Mouse (Mus musculus) ZHBTc4 (cell line): Measurements from ENCODE around the gene Rbms1.

Experiments
- DNase-seq: peaks from one replicate; pipeline ENCODE4 v3.0.0-alpha.2; 2011; ENCODE audit warnings: low read depth, low spot score

Rbms1 gene

DNA sequence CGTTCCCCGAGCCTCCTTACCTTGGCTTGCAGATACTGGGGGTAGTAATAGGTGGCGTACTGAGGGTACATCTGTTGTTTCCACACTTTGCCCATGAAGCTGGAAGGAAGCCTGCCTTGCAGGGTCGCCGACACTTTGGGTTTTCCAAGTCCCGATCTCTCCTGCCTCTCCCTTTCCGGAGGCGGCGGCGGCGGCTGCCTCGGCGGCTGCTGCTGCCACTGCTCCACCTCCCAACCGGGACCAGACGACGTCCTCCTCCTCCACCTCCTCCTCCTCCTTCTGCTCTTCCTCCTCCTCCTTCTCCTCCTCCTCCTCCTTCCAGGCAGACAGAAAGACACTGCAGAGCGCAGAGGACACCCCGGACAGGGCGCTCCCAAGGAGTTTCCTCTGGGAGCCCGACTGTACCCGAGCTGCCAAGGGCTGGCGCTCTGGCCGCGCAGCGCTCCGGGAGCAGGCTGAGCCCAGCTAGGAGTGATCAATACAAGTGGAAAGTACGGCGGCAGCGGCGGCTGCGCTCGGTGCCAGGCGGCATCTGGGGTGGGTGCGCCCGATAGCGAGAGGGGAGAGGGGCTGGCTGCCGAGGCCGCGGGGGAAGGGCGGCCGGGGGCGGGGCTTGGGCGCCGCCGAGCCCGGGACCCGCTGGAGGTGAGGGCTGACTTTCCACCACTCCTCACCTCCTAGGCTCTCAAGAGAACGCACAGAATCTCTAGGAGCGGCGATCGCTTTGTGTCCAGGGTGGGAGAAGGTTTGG is at the start of gene Rbms1:
Gene Rbms1 (minus strand): TSS at position 522 of the 751 bp plus-strand sequence.
- peak; percentile 86 for DNase-seq

DNA sequence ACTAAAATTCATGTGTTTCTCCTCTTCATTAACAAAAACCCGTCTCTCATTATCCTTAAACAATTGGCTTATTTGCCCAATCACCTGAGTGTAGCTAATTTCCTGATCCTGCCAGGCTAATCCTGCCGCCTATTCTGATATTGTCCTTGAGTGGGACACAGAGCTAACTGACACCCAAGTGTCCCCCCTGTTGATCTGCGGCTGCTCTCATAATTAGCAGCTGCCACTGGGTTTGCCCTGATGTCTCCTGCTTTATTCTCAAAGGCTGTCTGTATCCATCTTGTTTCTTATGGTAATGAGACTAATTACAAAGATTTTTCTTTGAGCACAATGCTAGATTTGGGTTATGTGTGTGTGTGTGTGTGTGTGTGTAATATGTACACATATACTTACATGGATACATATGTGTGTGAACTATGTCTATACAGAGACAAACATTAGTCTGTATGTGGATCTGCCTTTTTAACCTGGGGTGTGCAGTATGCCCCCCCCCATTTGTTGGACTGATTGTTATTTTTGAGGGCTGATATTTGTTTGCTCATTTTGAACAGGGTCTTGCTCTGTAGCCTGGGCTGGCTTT is 49.3 kb upstream of the Rbms1 start:
- DNase-seq: no peak

DNA sequence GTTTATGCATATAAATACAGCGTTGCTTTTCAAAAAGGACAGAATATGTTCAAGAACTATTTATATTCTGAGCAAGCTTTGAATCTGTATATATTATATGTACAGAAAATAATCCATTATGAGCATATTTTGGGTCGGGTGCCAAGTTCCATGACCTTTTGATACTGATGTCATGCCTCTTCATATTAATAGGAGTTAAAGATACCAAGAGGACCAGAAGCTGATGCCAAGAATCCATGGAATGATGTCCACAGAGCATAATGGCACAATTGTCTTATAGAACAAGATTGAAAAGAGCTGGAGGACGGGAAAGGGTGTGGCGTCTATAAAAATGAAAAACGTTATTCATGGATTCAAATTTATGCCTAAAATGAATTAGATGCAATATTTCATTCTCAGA is 23.3 kb upstream of the Rbms1 start:
- DNase-seq: no peak

DNA sequence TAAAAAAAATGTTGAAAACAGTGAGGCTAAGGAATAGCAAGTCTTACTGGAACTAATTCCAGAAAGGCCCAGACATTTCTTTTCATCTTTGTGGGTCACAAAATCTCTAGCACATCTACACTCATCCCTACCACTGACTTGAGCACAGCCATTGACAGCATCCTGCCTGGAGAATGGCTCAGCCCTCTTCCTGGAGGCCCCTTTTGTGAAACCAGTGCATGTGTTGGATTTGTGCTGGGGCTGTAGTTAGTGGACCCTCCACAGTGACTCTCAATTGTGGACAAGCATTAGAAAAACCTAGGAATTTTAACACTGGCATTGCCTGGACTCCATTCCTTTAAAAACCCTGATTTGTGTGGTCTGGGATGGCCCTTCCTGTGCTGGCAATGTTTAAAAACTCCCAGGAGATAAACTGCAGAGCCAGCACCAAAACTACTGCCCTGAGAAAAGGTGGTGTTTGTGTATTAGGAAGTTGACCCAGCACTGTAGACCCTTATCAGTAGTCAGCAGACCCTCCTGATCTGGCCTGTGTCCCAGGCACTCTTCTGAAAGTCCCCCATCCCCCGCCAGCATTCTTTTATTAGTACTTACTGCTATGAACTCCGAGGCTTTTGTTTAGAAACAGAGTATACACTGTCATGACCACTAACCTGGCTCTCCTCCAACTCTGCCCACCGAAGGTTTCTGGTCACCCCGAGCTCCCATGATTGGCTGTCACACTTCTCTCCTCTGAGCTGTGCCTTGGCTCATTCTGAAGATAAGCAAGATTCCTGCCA is 15.7 kb upstream of the Rbms1 start:
- DNase-seq: no peak

DNA sequence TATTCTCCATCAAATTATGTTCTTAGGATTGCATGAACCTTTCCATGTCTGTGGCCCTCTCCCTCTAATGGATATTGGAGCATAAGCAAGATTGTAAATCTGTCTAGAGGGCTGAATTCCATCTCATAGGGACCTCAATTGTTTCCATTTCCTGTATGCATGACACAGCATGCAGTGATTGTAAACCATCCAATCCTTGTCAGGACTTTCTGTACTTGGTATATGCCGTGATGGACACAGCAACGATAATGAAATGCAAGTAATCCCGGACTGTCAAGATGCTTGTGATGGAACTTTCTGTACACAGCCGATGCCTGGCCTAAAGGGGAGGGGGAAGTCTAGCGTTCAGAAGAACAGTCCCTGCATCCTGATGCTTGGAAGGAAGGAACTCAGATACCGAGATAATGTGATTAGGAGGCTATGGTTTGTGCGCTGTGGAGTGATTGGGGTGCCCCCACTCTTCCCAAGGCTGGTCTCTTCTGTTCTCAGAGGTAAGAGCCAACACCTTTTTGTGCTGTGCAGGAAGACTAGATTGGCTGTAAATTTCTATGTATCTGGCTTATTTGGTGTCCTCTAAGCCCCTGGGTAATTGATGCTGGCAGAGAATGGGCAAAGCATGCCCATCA is 9.3 kb upstream of the Rbms1 start:
- no peak for DNase-seq

DNA sequence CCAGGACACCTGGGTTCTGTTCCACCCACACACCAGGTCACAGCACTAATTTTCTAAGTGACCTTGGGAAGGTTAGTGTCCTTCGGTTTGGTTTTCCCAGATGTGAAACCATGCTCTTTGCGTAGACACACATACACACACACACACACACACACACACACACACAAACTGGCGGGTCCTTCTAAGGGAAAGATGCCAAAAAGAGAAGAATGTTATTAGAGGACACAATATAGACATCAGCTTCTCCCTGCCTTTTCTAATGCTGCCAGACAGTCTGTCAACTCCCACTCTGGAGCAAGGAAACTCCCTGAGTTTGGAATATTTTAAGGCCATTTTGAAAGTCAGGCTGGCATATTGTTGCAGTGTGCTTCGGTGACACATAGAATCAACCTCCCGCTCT is 624 bp upstream of the Rbms1 start:
- peak; percentile 8 for DNase-seq

DNA sequence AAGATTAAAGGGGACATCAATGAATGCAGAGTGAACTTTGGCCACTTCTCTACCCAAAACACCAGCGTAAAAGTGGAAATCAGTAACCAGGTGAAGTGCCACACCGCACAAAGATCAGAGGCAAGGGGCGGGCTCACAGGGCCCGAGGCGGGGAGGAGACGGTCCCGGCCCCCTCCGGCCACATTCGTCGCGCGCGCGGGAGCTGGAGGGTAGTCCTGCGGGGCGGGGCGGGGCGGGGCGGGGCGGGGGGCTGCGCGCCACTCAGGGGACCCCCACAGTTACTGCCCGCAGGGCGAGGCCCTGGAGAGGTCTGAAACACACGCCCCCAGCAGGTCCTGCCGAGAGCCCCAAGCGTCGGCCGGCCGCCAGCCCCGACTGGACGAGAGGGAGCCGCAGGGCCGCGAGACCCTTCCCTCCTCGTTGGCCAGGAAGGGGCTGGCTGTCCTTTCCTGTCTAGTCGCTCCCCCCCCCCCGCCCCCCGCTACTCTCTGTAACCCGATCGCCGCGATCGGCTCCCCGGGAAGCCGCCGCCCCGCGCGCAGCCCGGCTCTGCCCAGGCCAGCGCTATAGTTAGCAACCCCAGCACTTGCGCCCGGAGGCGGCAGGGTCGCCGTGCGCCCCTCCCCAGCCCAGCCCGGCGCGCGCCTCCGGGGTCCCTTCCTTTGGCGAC is 856 bp downstream of the Rbms1 start:
- peak; percentile 80 for DNase-seq

DNA sequence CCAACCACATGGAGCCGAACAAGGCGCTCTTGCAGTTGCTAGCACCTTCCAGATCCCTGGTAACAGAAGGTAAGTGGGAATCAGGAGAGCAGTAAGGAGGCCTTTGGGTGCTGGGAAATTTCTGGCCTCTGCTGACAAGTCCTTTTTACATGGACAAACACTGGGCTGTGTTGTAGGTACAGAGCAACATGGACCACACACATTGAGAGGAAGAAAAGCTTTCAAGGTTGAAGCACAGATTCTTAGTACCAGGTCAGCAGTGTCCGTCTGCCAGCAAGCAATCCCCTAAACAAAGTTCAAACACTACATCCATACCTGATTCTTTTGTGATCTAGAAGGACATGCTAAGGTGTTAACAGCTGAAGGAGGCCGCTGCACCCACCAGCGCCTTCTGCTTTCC is 1.7 kb downstream of the Rbms1 start:
- no peak for DNase-seq

DNA sequence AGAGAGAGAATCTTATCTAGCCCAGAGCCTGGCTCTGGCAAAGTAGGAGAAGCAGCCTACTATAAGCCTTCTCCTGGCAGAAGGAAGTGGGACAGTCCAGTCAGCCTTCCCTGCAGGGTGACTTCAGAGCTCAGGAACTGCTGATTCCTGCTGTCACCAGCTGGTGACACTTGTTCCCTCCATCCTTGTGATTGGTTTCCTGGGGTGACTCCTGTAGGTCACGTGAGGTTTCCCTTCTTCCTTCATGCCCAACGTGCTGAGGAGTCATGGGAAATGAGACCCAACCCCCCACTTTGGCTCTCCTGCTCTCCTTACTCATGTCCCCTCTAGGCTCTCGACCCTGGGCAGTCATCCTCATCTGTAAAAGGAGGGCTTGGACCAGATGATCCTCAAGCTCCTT is 14.8 kb downstream of the Rbms1 start:
- DNase-seq: no peak

DNA sequence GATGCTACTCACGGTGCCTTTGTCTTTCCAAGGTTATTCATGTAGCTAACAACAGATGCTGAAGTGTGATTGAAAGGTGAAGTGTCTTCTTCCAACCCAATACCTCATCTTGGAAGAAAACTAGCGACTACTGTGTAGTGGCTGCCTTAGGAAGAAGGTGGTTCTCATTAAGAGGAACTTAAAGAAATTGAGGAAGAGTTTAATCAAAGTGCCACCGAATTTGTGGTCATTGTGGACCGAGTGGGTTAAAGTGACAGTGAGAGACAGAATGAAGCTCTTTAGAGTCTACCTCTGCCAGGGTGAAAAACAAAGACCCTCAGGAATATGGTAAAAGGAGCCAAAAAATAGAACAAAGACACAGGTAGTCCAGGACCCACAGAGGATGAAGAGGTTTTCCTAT is 15.2 kb downstream of the Rbms1 start:
- DNase-seq: no peak

DNA sequence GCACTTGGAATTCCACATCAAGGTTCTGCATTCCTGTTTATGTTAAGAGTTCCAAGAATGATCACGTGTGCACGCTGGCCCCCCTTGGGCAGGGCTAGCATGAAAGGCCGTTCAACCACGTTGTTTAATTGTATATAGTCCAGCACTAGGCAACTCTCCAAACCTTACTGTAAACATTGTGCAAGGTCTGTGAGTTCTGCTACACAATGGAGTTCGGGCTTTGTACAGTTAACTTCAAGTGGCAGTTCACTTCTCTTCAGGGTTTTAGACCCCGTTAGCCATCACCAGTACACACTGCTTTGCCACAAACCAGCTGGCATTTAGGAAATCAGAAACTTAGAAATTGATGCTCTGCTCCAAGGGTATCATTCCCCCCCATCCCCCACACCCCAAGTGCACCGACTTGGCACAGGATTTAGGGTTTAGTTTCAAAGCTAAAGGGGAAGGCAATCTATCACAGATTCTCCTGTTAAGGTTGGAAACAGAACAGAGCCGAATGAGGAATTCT is 22.5 kb downstream of the Rbms1 start:
- DNase-seq: no peak

DNA sequence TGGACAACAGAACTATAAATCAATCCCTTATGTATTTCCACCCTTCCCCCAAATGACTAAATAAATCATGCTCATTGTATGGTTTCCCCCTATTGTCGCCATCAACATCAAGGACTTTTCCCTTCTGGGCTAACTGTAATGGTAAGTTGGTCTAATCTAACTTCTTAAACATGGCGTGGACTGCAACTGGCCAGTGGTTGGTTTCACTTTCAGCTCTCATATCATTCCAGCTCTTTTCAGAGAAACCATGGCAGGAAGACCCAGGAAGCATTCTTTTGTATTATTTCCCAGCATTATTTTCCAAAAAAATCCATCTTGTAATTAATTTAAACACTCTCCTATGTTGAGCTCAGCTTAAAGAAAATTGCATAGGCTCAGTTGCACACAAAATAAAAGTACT is 23.0 kb downstream of the Rbms1 start:
- no peak for DNase-seq

DNA sequence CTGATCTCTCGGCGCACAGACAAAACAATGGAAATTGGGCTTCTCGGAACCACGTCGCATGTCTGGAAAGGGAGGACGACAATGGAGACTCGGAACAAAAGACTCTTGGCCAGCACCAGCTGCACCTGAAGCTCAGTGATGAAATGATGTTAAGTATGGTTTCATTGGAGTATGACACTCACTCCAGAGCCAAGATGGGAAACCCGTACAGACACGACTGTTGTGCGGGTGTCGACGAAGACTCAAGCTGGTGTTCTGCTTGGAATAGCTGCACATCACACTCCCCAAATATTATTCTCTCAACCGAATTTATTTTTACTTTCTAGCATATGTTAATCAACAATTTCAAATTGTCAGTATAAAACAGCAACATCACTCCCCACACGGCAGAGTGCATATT is 26.1 kb downstream of the Rbms1 start:
- no peak for DNase-seq

DNA sequence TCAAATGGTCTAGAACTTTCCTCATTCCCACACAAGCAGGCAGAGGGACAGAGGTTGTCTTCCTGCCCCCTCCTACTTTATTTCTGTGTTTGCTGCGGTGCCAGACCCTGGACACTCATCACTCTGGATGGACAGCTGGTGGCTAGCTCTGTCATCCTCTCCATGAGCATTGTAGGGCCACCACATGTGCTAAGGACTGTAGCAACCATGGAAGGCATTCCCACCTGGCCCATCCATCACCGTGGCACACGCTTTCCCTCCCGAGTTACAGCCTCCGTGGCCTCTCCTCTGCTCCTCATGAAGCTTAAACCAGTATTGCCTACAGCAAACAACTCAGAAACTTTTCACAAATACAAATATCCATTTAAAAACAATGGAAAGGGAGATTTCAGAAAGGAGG is 34.0 kb downstream of the Rbms1 start:
- no peak for DNase-seq

DNA sequence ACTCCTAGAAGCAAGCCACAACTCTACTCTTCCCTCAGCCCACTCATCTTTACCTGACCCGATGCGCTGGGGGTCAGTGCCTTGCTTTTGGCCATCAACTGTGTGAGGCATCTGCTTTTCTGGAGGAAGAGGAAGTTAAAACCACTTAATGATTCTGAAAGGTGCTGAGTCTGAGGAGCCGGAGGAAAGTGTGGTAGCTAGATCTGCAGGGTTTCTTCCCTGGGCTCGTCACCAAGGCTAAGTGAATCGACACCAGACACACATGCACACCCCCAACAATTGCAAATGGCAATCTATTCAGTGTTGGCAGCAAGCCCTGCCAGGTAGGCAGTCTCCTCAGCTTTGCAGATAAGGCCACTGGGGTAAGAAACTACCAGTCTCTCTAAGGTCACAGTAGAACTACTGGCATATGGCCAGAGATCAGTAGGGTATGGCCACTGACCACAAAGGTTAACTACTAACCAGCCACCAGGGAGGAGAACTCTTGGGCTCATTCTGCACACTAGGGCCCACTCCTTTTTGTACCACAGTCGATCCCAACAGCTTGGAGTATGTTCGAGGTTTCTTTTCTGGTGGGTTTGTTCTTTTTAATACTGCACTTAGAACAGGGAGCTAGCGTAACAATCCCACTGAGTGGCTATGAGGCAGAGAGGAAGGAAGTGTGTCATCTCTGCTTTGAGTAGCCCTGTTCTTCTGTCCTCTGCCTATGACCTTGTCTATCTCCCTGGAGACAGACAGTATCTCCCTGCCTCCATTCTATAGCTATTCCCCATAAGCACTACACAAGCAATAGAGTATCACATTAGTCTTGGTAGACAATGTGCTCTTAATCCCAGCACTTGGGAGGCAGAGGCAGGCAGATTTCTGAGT is 34.9 kb downstream of the Rbms1 start:
- DNase-seq: no peak

DNA sequence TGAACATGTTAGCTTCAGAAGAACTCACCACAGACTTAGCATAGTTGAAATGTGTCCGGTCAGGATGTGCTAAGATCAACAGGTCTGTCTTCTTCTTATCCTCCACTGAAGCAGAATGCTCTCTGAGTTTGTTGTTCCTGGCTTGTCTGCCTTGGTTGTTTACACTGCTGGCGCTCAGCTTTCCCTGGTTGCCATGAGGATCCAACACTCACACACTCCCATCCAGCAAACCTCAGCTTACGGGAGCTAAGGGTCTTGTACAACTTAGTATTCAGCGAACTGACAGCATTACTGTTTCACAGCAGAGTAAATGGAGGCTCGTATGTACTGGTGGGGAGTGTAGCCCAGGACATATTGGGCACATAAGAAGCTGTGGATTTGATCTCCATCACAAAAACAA is 37.9 kb downstream of the Rbms1 start:
- no peak for DNase-seq

DNA sequence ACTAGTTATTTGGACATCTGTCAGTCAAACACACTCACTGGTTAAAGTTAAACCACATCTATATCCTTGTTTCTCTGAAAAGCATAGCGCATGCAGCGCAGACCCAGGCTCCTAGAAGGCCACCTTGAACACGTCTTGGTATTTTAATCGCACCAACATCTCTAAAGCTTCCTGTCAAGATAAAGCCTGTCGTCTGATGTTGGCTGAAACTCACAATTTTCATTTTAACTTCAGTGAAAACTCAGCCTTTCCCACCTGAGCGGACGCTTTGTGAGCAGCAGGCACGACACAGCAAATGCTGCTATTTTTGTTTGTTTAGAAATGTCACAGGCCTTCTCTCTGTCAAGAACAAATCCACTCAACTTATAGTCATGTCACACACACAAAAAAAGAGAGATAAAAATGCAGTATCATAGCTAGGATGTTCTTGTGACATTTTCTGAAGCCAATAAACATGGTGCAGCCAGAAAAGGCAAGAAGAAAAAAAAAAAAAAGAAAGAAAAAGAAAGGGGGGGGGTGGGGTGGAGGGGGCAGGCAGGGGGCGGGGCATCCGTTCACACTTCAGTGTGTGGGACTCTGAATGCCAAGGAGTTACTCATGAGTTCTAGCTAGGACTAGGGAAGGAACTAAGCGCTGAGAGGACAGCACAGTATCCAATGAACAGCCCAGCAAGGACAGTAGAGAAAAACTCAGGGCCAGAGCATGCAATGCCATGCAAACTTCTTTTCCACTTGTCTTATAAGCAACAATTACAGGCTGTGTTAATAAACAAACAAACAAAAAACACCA is 39.0 kb downstream of the Rbms1 start:
- no peak for DNase-seq

DNA sequence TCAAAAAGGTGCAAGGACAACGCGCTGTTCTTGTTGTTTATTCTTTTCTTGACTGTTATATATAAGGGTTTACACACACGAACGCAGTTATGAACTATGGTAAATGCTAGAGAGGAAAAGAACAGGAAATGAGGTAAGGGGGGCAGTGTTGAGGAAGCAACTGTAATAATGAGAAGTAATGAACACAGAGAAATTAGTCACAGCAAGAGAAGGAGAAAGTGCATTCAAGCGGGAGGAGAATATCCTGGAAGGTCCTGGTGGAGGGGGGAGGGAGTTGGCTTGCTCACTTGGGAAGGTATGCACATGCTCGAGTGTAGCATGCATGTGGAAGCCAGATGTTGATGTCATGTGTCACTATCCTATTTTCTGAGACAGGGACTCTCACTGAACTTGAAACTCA is 39.9 kb downstream of the Rbms1 start:
- DNase-seq: no peak

DNA sequence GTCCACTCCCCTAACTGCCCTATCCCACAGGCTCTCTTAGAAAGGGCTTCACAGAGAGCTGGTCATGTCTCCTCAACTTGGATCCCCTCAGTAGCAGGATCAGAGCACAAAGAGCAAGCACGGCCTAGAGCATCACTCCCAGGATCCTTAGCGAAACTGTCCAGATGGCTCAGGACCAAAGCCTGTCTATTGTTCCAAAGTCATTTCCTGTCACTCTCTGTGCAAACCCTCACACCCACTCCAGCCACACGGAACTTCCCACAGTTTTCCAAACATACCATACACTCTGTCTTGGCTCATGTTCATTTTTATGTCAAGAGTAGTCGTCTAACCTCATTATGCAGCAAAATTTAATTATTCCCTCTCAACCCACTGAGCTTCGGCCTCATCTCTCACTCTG is 40.6 kb downstream of the Rbms1 start:
- no peak for DNase-seq

DNA sequence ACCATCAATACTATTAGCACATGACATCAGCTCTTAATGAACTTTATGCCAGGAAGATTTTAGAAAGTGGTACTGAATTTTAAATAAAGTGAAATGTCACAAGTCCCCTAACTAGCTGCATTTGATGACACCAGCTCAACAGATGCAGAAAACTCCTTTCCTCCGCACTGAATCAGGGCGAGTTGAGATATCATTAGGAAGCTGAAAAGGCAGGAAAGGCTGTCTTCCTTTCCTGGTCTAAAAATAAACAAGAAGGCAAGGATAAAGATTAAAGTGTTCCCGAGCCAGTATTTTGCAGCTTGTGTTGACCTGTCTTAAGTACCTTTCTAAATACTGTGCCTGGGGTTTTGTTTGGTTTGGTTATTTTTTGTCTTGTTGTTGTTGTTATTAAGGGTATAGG is 42.9 kb downstream of the Rbms1 start:
- DNase-seq: no peak
